Mouse (Mus musculus) left cerebral cortex, postnatal 4 days (tissue): ENCODE data around the gene Acer3. TPM values are rescaled to one million over a fixed set of nuclear protein-coding genes. Genes with fewer than 3 reads are reported as not detected.
A peak's percentile ranks its signal among the peaks of the same experiment; 100 is the strongest.

Source experiments
- DNase-seq: peaks from one replicate; pipeline ENCODE4 v3.0.0-alpha.2; 2022
- intact Hi-C: fragments of 180-260 bp; cut with DNase I; formaldehyde crosslinking; loops from one replicate; pipeline ENCODE4 v1.15.1; 2025
- total RNA-seq, 2 experiments: library from RNA; stranded (reverse); gene quantifications; 2 replicates each; pipeline ENCODE4 v1.2.3; 2021

Gene Acer3
- total RNA-seq = 10 to 100 TPM; 10.1 to 10.6 TPM

GRCm38 (mm10) chr7:98321083-98321482 is at the start of gene Acer3:
Gene Acer3 (minus strand): TSS chr7:98321208.
- intact Hi-C loops = no loop called here
- DNase-seq = no peak

- DNase-seq = no peak
- intact Hi-C loops = no loop called here
Measured at GRCm38 (mm10) chr7:98369762-98370369, 48.9 kb upstream of the Acer3 start.

- intact Hi-C loops = loop anchor here (2.0 kb wide), 1 partner anchor 61 kb away; no protein-coding TSS in a partner anchor
Measured at GRCm38 (mm10) chr7:98361662-98362061, 40.7 kb upstream of the Acer3 start.

GRCm38 (mm10) chr7:98361063-98361652 is 40.1 kb upstream of the Acer3 start, which contains the start of gene Tsku:
Gene Tsku (minus strand): TSS chr7:98361328.
- peak; percentile 98 for DNase-seq
- intact Hi-C loops = loop anchor here (2.0 kb wide), 1 partner anchor 62 kb away; no protein-coding TSS in a partner anchor

More at GRCm38 (mm10) chr7:98361662-98362061, 40.7 kb upstream of the Acer3 start:
- DNase-seq = no peak

GRCm38 (mm10) chr7:98360621-98360990 is 39.6 kb upstream of the Acer3 start:
- DNase-seq = no peak
- intact Hi-C loops = loop anchor here (2.0 kb wide), 1 partner anchor 62 kb away; no protein-coding TSS in a partner anchor

GRCm38 (mm10) chr7:98359951-98360620 is 39.1 kb upstream of the Acer3 start:
- intact Hi-C loops = loop anchor here (2.0 kb wide), 1 partner anchor 63 kb away; no protein-coding TSS in a partner anchor
- DNase-seq = peak; percentile 91

GRCm38 (mm10) chr7:98358016-98358415 is 37.0 kb upstream of the Acer3 start:
- intact Hi-C loops = no loop called here
- DNase-seq = no peak

GRCm38 (mm10) chr7:98357324-98357723 is 36.3 kb upstream of the Acer3 start:
- intact Hi-C loops = no loop called here
- DNase-seq = no peak

GRCm38 (mm10) chr7:98354921-98355310 is 33.9 kb upstream of the Acer3 start:
- no peak for DNase-seq
- intact Hi-C loops = loop anchor here (5.0 kb wide), 1 partner anchor 77 kb away; no protein-coding TSS in a partner anchor

- intact Hi-C loops = loop anchor here (5.0 kb wide), 1 partner anchor 78 kb away; no protein-coding TSS in a partner anchor
- no peak for DNase-seq
Measured at GRCm38 (mm10) chr7:98354160-98354920, 33.3 kb upstream of the Acer3 start.

- no peak for DNase-seq
- intact Hi-C loops = loop anchor here (5.0 kb wide), 1 partner anchor 79 kb away; no protein-coding TSS in a partner anchor
Measured at GRCm38 (mm10) chr7:98353616-98354015, 32.6 kb upstream of the Acer3 start.

- no peak for DNase-seq
- intact Hi-C loops = loop anchor here (5.0 kb wide), 1 partner anchor 81 kb away; no protein-coding TSS in a partner anchor
Measured at GRCm38 (mm10) chr7:98351523-98351922, 30.5 kb upstream of the Acer3 start.

- DNase-seq = no peak
- intact Hi-C loops = loop anchor here (5.0 kb wide), 2 partner anchors 82 to 237 kb away; no protein-coding TSS in a partner anchor
Measured at GRCm38 (mm10) chr7:98349821-98350220, 28.8 kb upstream of the Acer3 start.

GRCm38 (mm10) chr7:98349096-98349495 is 28.1 kb upstream of the Acer3 start:
- intact Hi-C loops = loop anchor here (5.0 kb wide), 1 partner anchor 238 kb away; no protein-coding TSS in a partner anchor
- peak; percentile 91 for DNase-seq

GRCm38 (mm10) chr7:98348043-98348442 is 27.0 kb upstream of the Acer3 start:
- intact Hi-C loops = loop anchor here (5.0 kb wide), 1 partner anchor 239 kb away; no protein-coding TSS in a partner anchor
- DNase-seq = peak; percentile 76

GRCm38 (mm10) chr7:98347471-98347870 is 26.5 kb upstream of the Acer3 start:
- intact Hi-C loops = loop anchor here (5.0 kb wide), 1 partner anchor 240 kb away; no protein-coding TSS in a partner anchor
- no peak for DNase-seq

GRCm38 (mm10) chr7:98345036-98345435 is 24.0 kb upstream of the Acer3 start:
- intact Hi-C loops = loop anchor here (5.0 kb wide), 1 partner anchor 242 kb away; no protein-coding TSS in a partner anchor

GRCm38 (mm10) chr7:98344361-98344760 is 23.4 kb upstream of the Acer3 start:
- peak; percentile 71 for DNase-seq
- intact Hi-C loops = no loop called here

More at GRCm38 (mm10) chr7:98345036-98345435, 24.0 kb upstream of the Acer3 start:
- peak; percentile 62 for DNase-seq

- no peak for DNase-seq
- intact Hi-C loops = no loop called here
Measured at GRCm38 (mm10) chr7:98342249-98342648, 21.2 kb upstream of the Acer3 start.

GRCm38 (mm10) chr7:98341475-98341874 is 20.5 kb upstream of the Acer3 start:
- intact Hi-C loops = loop anchor here (2.0 kb wide), 1 partner anchor 187 kb away; no protein-coding TSS in a partner anchor
- peak; percentile 94 for DNase-seq
